Mouse (Mus musculus) kidney, adult 8-10 months (tissue): Measurements from ENCODE around the gene Myo1f.

Source experiments
- DNase-seq, 2 experiments: peaks; one replicate each; pipeline ENCODE4 v3.0.0; 2022

Myo1f gene

DNA sequence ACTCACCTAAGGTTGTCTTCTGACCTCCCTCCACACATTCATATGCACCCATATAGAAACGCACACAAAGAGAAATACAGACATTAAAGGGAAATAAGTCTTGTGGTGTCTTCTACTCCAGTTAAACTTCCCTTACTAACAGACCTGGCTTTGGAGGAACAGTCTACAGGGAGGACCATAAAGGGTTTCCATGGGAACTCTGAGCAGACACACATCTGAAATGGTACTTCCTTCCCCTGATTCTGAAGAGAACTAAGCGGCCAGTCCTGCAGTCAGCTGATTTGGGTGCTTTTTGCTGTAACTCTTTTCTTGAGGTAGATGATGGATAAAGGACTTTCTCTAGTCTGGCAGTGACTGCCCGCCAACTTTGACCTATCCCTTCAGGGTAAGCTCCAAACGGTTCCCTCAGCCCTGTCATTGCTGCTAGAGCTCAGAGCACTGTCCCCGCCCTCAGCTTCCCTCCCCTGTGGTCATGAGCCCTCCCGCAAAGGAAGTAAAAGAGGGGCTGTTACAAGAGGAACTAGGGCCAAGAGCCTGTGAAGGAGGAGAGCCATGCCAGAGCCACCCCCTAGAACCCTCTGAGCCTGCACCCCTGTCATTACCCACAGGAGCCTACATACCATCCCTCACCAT lies at the start of gene Myo1f:
TSS of gene Myo1f (plus strand) at position 485 of the 633 bp plus-strand sequence.
- DNase-seq: peak in 1 of 2 experiments; percentile 9

DNA sequence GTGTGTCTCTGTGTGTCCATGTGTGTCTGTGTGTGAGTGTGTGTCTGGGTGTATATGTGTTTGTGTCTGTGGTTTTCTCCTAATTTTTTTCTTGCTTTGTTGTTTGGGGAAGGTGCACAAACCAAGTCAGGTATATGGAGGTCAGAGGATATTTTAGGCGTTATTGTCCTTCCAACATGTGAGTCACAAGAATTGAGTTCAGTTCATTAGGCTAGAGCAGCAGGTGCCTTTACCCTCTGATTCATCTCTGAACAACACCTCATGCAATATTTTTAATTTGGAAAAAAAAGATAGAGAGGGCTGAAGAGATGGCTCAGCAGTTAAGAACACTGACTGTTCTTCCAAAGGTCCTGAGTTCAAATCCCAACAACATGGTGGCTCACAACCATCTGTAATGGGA lies 47.1 kb upstream of the Myo1f start:
- DNase-seq: no peak

DNA sequence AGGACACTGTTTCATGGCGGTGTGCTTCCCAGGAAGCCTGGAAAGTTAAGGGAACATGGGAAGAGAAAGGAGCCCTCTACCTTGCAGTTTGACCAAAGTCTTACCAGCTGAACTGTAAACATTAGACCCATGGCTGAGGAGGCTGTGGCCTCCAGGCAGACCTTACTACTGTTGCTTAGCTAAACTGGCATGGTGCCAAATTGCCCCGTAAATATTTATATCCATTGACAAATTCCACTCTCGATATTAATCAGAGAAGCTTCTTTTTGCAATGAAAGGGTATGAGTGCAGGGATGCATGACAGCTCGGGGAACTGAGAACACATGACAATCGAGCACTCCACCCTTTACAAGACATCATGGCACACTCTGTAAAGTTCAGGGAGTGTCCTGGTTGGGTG lies 45.3 kb upstream of the Myo1f start:
- DNase-seq: no peak

DNA sequence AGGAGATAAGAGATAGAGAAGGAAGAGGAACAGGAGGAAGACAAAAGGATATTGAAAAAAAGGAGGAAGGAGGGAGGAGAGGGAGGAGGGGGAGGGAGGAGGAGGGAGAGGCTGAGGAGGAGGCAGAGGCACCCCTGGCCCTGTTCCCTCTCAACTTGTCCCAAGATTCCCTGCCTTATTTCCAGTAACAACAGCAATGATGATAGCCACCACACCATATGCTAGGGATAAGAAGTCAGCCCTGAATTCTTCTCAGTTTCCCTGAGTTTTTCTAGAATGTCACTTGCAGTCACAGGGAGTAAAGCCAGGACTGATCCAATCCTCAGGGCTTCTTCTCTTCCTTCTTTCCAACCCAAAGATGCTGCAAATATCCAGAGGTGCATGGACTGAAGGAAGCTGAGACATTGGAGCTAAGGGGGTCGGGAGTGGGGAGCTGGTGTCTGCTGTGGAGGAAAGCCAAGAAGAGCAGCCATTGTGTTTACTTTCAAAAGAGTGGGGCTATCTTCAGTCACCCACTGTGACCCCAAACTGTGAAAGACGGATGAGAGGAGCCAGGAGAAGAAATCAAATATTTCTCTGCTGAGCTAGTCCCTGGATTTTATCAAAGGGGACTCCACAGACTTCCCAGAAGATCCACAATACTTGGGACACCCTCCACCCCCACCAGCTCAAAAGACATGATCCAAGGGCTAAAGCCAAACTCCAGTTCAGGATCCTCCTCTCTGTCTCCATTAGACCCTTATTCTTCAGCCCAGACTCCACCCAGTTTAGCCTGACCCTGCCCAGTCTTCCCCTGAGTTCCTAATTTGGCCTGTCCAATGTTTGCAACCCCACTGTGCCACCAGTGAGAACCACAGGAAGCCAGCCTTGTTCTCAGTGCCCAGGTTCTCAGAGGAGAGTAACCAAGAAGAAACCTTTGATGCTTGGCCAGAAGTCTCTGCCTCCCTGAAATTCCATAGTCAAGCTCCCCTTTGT lies 42.8 kb upstream of the Myo1f start:
- no peak for DNase-seq

DNA sequence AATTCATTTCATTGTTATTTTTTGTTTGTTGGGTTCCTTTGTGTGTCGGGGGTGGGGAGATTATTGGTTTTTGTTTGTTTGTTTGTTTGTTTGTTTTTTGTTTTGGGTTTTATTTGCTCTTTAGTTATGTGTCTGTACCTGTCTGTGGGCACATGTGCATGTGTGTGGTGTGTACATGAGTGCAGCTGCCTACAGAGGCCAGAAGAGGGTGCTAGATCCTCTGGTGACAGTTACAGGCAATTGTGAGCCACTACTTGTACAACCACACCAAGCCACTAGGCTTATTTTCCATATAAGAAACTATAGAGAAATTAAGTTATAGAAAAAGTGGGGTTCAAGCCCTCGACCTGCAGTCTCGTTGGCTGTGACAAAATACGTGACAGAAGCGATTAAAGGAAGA lies 41.6 kb upstream of the Myo1f start:
- DNase-seq: no peak

DNA sequence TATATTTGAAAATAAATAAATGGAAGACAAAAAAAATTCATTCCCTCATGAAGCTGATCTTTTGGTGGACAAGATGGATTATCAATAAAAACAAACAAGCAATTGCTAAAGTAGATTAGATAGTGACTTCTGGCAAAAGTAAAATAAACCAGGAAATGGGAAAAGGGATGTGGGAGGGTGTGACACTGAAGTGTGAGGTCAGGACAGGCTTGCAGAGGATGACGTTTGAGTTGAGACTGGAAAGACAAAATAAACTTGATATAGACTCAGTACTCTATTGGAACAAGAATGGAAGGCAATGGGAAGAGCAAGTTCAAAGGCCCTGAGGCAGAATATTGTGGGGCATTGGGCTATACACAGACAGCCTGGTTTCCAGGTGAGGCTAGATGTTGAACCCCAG lies 35.1 kb upstream of the Myo1f start:
- DNase-seq: no peak

DNA sequence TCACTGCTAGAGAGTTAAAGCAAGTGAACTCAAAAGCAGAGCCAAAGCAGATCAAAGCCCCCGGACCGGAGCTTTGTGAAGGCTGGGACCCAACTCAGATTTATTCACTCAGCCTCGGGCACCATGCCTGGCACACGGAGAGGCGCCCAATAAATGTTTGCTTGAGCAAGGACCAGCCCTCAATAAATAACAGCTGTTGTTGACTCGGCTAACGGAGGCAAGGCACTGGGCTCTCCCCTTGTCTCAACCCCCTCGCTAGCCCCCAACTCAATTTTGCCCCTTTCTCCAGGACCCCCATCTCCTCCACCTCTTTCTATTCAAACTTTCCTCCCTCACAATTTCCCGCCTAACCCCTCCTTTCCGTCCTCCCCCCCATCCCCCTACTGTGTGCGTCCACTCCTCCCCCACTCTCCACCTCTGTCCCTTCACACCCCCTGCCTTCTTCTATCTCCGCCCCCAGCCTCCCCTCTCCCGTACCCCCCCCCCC lies 32.0 kb upstream of the Myo1f start:
- no peak for DNase-seq

DNA sequence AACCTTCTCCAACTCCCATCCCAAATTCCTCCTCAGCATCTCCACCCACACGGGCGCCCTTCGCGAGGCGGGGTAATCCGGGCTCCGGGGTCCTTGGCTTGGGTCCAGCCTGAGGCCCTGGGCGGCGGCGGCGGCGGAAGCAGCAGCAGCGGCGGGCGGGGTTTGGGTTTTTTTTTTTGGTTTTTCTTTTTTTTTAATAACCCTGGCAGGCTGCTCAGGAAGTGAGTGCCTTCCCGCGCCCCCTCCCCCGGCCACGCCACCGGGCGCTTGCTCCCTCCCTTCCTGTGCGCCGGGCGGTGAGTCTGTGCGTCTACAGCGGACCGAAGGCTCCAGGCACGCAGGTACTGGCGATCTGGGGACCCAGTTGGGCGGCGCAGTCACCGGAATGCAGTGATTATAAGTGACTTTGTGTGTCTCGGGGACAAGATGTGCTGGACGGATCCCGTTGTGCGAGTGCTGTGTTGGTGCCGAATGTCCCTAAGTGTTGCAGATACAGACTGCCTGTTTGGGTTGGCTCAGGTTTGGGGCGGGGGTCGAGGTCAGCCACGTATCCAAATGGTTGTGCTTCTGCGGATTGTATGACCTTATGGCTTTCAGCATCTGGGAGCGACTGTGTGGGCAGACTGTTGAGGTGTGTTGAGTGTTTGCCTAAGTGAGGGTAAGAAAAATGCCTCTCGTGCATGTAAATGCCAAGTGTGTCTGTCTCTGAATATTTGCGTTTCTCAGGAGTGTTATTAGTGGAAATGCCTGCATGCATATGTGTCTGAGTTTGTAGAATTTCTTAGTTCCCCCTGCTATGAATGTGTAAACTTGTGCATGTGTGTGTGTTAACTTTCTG lies 31.4 kb upstream of the Myo1f start, which contains the start of gene Adamts10:
TSS of gene Adamts10 (plus strand) at position 287 of the 838 bp plus-strand sequence.
- DNase-seq: peak; percentile 51 to 53

DNA sequence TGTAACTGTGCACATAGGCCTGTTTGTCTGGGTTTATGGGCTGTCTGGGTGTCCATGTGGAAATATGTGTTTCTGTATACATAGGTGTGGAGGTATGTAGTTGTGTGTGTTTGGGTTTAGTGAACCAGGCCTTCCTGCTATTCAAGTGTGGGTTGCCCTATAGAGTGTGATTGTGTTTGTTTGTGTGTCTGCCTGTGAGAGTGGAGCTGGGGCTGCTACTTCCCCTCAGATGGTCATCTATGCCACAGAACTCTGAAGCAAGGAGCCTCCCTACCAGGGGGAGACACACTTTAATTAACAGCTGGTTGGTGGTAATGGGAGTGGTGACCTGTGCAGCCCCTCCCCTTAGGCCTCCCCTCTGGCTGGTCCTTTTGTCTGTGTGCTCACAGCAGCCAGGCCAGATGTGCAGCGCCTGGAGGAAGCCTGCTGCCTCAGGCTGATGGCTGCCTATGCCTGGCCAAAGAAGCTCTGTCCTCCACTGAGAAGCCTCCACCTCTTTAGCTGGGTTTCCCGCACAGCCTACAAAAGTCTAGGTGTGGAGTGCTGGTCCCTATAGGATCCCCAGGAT lies 30.6 kb upstream of the Myo1f start:
- no peak for DNase-seq

DNA sequence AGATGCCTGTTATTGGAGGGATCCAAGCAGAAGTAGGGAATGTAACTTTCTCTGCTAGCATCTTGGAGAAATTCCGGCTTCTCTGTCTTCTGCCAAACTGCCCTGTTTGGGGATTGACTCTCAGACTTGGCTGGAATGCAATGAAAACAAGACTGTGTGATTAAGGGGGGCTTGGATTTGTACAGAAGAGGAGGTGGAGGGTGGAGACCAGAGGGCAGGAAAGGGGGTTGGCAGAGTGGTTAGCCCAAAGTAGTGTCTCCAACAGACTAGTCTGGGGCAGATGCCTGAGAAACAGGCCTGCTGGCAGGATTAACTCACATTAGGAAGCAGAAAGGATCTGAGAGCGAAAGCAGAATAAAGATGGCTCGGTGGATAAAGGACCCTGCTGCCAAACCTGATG lies 29.0 kb upstream of the Myo1f start:
- DNase-seq: peak in 1 of 2 experiments; percentile 25

DNA sequence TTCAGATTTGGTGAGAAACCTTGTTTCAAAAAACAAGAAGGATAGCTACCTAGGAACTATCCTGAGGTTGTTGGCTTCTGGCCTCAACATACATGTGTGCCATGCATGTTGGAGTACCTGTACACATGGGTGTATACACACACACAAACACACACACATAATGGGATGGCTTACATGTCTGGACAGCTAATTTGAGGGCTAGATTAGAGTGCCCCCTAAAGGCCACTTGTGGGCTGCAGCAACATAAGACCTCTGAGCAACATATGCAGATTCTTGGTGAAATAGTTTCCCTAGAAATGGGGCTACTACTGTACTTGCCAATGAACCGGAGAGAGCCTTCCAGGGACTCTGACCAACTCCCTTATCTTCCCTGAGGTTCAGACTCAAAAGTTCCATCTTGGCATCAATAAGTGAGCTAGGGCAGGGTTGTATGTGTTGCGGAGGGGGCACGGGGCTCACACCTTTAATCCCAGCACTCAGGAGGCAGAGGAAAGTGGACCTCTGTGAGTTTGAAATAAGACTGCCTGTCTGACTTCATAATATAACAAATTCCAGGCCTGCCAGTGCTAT lies 16.3 kb upstream of the Myo1f start:
- peak; percentile 30 to 66 for DNase-seq

DNA sequence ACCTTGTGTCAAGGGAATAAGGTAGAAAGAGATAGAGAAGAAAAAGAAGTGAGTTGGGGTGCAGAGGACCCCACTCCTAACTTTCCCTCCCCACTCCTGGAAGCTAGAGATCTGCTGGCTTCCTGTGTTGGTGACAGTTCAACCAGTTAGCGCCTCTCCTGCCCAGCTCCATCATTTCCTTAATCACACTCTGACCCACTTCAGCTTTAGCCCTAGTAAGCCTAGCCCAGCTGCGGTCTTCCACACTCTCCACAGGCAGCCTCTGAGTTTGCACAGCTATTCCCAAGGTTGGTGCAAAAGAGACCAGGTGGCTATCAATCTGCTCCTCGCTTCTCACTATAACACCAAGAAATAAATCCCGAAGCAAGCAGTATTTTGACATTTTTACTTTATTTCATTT lies 15.6 kb upstream of the Myo1f start:
- no peak for DNase-seq

DNA sequence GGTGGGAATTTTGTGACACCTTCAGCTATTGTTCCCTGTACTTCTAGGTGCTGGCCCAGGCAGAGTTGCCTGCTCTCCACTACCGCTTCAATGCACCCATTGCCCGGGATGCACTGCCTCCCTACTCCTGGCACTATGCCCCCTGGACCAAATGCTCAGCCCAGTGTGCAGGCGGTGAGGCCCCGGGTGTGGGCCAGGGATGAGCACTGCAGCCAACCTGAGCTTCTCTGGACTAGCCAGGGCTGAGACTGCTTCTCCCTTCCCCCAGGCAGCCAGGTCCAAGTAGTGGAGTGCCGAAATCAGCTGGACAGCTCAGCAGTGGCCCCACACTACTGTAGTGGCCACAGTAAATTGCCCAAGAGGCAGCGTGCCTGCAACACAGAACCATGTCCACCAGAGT lies 6.3 kb upstream of the Myo1f start:
- no peak for DNase-seq

DNA sequence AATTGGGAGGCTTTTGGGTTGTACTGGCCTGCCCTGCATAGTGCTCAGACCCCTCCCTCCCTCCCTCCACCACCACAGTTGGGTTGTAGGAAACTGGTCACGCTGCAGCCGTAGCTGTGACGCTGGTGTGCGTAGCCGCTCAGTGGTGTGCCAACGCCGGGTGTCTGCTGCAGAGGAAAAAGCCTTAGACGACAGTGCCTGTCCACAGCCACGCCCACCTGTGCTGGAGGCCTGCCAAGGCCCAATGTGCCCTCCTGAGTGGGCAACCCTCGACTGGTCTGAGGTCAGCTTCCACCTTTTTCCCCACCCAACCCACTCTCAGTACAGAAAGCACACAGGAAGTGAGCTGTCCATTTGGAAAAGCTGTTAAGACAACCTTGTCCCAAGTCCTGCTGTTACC lies 5.1 kb upstream of the Myo1f start:
- no peak for DNase-seq

DNA sequence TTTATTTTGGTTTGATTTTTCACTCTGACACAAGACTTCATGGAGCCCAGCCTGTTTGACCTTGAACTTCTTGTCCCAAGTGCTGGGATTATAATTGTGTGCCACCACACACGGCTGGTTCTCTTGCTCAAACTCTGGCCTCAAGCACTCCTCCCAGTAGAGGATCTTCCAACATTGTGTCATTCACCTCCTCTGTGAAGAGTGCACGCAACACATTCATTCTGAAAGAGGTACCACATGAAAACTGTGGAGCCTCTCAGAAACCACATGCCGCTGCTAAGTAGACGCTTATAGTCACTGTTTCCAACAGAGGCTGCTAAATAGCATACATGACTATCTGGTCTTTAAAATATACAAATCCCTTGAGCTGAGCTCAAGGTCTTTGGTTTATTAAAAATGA lies 3.4 kb upstream of the Myo1f start:
- no peak for DNase-seq

DNA sequence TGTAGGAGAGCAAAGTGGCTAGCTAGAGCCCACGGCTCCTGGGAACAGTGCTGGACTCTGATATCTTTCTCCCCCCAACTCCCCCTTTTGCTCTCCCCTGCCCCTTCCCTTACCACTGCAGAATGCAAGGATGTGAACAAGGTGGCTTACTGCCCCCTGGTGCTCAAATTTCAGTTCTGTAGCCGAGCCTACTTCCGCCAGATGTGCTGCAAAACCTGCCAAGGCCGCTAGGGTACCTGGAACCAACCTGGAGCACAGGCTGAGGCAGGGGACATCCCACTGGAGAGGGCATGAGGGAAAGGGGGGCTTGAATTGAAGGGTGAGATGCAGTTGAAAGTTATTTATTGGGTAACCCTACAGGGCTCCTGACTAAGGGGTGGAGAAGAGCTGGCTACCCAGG lies 2.5 kb upstream of the Myo1f start:
- DNase-seq: peak in 1 of 2 experiments; percentile 30

DNA sequence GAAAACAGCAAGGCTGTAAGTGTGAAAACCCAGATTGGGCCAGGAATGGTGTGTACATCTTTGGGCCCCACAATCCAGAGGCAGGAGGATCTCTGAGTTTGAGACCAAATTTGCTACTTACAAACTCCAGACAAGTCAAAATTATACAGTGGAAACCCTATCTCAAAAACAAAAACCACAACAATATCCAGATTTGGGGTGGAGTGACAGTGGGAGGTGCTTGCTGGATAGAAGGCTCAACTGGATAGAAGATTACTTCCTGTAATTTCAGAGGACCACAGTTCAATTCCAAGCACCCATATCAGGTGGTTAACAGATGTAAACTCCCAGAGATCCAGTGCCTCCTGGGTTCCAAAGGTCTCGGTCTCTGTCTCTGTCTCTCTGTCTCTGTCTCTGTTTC lies 971 bp upstream of the Myo1f start:
- no peak for DNase-seq

DNA sequence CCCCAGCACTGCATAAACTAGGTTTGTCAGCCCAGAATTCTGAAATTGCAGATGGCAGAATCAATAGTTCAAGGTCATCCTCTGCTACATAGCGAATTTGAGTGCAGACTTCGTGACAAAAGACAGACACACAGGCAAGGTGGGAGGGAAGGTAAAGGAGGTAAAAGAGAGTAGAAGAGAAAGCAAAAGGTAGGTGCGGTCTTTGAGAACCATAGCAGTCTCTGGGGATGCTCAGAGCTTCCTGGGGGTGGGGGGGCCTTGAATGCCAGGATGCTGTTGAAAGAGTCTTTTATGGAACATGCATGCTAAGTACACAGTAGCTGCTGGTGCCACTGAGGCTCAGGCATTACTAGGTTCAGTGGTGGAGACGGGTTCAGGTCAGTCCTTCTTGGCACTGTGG lies 2.4 kb downstream of the Myo1f start:
- no peak for DNase-seq

DNA sequence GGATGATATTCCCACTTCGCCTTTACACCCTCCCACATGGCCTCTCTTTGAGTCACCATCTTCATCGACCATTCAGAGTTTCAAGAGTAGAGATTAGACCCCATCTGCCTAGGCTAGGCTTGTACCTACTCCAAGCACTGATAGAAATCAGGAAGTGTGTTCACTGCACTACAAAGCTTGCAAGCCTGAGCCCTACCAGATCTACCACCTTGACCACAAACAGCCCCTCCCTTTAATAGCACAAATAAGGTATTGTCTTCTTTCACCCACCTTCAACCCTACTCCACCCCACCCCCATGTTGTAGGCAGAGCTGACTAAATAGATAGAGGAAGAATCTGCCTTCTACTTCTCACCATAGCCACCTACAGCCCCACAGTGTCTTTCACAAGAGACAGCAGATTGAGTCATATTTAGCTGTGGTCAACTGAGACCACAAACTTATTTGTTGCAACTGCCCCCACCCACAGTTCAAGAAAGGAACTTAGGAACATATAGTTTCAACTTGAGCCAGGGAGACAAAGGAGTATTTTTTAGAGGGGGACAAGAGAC lies 8.1 kb downstream of the Myo1f start:
- no peak for DNase-seq

DNA sequence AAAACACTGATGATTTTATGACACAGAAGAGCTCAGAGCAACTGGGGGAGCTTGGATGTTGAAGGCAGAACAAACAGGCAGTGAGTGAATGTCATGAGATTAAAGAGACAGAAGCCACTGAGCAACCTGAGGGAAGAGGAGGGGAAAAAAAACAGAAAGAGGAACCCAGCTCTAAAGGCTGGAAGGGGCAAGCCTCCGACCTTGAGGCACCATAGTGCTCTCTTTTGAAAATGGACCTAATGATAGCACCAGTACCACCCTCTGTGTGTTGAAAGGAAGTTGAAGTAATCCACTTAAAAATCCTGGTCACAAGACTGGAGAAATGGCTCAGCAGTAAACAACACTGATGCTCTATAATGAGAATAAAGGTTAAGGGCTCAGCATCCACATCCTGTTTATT lies 9.1 kb downstream of the Myo1f start:
- DNase-seq: no peak

DNA sequence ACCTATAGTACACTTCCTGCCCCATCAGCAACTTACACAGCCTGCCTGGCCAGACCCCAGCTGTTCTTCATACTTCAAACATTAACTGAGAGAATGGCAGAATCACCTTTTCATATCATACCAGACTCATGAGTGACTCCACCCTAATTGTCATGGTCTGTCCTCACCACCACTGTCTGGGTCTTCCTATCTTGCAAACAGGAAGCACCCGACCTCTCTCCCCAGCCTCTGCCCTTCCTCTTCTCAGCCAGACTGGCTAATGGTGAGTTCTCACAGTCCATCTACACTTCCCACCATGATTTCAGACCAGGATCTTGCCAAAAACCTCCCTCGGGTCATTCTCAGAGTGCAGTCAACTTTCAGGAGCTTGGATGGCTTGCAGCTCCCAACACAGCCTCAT lies 10.7 kb downstream of the Myo1f start:
- no peak for DNase-seq

DNA sequence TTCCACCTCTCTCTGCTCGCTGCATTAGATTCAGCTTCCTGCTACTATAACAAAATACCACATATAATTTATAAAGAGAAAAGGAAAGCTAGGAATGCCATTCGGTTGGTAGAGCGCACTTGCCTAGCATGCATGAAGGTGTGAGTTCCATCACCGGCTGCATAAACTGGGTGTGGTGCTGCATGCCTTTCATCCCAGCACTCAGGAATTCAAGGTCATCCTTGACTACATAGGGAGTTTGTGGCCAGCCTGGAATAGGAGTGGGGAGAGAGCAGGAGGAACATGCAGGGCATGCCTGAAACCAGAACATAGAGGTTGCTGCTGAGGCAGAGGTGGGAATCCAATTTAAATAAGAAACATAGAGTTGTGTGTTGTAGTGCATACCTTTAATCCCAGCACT lies 28.6 kb downstream of the Myo1f start:
- no peak for DNase-seq
